Mouse (Mus musculus): ENCODE measurements around the gene Olfr1066. TPM values are rescaled to one million over a fixed set of nuclear protein-coding genes. Genes with fewer than 3 reads are reported as not detected.
"Not testable (repeated sequence)": the region's sequence is repeated elsewhere in the genome, so short reads cannot be mapped to it uniquely, and the experiment has no call there.

Gene Olfr1066
- not detected in 2 replicates for polyA plus RNA-seq (2012; rRNA removed)

GRCm38 (mm10) chr2:86456169-86456568 lies at the start of gene Olfr1066:
Gene Olfr1066 (minus strand): TSS chr2:86456269.
- Histone ChIP-seq H3K4me1 (ENCODE audit: control insufficient read depth, insufficient read depth, low read length) (no peaks in the 10 kb centered on the region), H3K4me3 (replicated peaks; ENCODE audit: insufficient read depth, low read depth, low read length) (no peak within 1 kb of the TSS), H3K27me3 (ENCODE audit: control insufficient read depth, insufficient read depth, low read length) (no peaks in the 10 kb centered on the region), H3K27ac (ENCODE audit: insufficient read depth, low read length) (no peak within 1 kb of the TSS)
- no peak for TF ChIP-seq CTCF (IDR thresholded peaks at IDR 0.05; ENCODE audit: borderline replicate concordance, insufficient read depth, low read depth, low read length)
- no peak for TF ChIP-seq POLR2A (IDR thresholded peaks at IDR 0.05; ENCODE audit: borderline replicate concordance, insufficient read depth, low read length)
- WGBS = 98% methylated on average over 1 of the region's 1 CpGs
- no peak for DNase-seq

- no peaks in the 10 kb centered on the region for H3K27me3 ChIP-seq (ENCODE audit: control insufficient read depth, insufficient read depth, low read length)
- H3K27ac ChIP-seq (ENCODE audit: insufficient read depth, low read length) = no peak within 1 kb of the TSS
- TF ChIP-seq CTCF (IDR thresholded peaks at IDR 0.05; ENCODE audit: borderline replicate concordance, insufficient read depth, low read depth, low read length) = no peak
- TF ChIP-seq POLR2A (IDR thresholded peaks at IDR 0.05; ENCODE audit: borderline replicate concordance, insufficient read depth, low read length) = no peak
- WGBS = 43% methylated on average over 1 of the region's 1 CpGs
- DNase-seq = no peak
- H3K4me3 ChIP-seq (replicated peaks; ENCODE audit: insufficient read depth, low read depth, low read length) = no peak within 1 kb of the TSS
- no peaks in the 10 kb centered on the region for H3K4me1 ChIP-seq (ENCODE audit: control insufficient read depth, insufficient read depth, low read length)
Observed at GRCm38 (mm10) chr2:86487286-86487685, 31.2 kb upstream of the Olfr1066 start, which contains the start of gene Olfr228. Gene Olfr228 (minus strand): TSS chr2:86487386.

- Histone ChIP-seq H3K4me3 (replicated peaks; ENCODE audit: insufficient read depth, low read depth, low read length) (no peak overlapping the region), H3K27ac (ENCODE audit: insufficient read depth, low read length) (no peak overlapping the region), H3K27me3 (ENCODE audit: control insufficient read depth, insufficient read depth, low read length) (no peaks in the 10 kb centered on the region), H3K4me1 (ENCODE audit: control insufficient read depth, insufficient read depth, low read length) (no peaks in the 10 kb centered on the region)
- TF ChIP-seq POLR2A (IDR thresholded peaks at IDR 0.05; ENCODE audit: borderline replicate concordance, insufficient read depth, low read length) (no peak), CTCF (IDR thresholded peaks at IDR 0.05; ENCODE audit: borderline replicate concordance, insufficient read depth, low read depth, low read length) (peak; percentile 53; the same call in 1 of the 2 replicates)
- WGBS = 28% methylated on average over 10 of the region's 10 CpGs
- DNase-seq = peak; percentile 8 to 38
Observed at GRCm38 (mm10) chr2:86464442-86465109, 8.5 kb upstream of the Olfr1066 start.

- 80% methylated on average over 1 of the region's 1 CpGs for WGBS
- Histone ChIP-seq H3K27me3 (ENCODE audit: control insufficient read depth, insufficient read depth, low read length) (no peaks in the 10 kb centered on the region), H3K4me1 (ENCODE audit: control insufficient read depth, insufficient read depth, low read length) (no peaks in the 10 kb centered on the region), H3K27ac (ENCODE audit: insufficient read depth, low read length) (no peak overlapping the region), H3K4me3 (replicated peaks; ENCODE audit: insufficient read depth, low read depth, low read length) (no peak overlapping the region)
- no peak for TF ChIP-seq CTCF (IDR thresholded peaks at IDR 0.05; ENCODE audit: borderline replicate concordance, insufficient read depth, low read depth, low read length)
- no peak for TF ChIP-seq POLR2A (IDR thresholded peaks at IDR 0.05; ENCODE audit: borderline replicate concordance, insufficient read depth, low read length)
- no peak for DNase-seq
Observed at GRCm38 (mm10) chr2:86460434-86460833, 4.4 kb upstream of the Olfr1066 start.

GRCm38 (mm10) chr2:86450491-86450890 lies 5.6 kb downstream of the Olfr1066 start, which contains the start of gene Olfr1065:
Gene Olfr1065 (minus strand): TSS chr2:86450591.
- H3K27me3 ChIP-seq (ENCODE audit: control insufficient read depth, insufficient read depth, low read length); H3K4me1 ChIP-seq (ENCODE audit: control insufficient read depth, insufficient read depth, low read length); DNase-seq; H3K27ac ChIP-seq (ENCODE audit: insufficient read depth, low read length); H3K4me3 ChIP-seq (replicated peaks; ENCODE audit: insufficient read depth, low read depth, low read length): not testable (repeated sequence)
- 86% methylated on average over 1 of the region's 1 CpGs for WGBS

- 45% methylated on average over 1 of the region's 1 CpGs for WGBS
- not testable (repeated sequence) for H3K4me3 ChIP-seq (replicated peaks; ENCODE audit: insufficient read depth, low read depth, low read length); H3K4me1 ChIP-seq (ENCODE audit: control insufficient read depth, insufficient read depth, low read length)
Observed at GRCm38 (mm10) chr2:86442101-86442500, 14.0 kb downstream of the Olfr1066 start.

GRCm38 (mm10) chr2:86428511-86428910 lies 27.6 kb downstream of the Olfr1066 start:
- H3K27me3 ChIP-seq (ENCODE audit: control insufficient read depth, insufficient read depth, low read length); H3K4me3 ChIP-seq (replicated peaks; ENCODE audit: insufficient read depth, low read depth, low read length); DNase-seq; H3K4me1 ChIP-seq (ENCODE audit: control insufficient read depth, insufficient read depth, low read length); H3K27ac ChIP-seq (ENCODE audit: insufficient read depth, low read length): not testable (repeated sequence)
- WGBS = 89% methylated on average over 8 of the region's 8 CpGs

More at GRCm38 (mm10) chr2:86442101-86442500, 14.0 kb downstream of the Olfr1066 start:
- not testable (repeated sequence) for DNase-seq; H3K27me3 ChIP-seq (ENCODE audit: control insufficient read depth, insufficient read depth, low read length); H3K27ac ChIP-seq (ENCODE audit: insufficient read depth, low read length)

- not testable (repeated sequence) for H3K27ac ChIP-seq (ENCODE audit: insufficient read depth, low read length); H3K4me1 ChIP-seq (ENCODE audit: control insufficient read depth, insufficient read depth, low read length); DNase-seq; H3K27me3 ChIP-seq (ENCODE audit: control insufficient read depth, insufficient read depth, low read length); H3K4me3 ChIP-seq (replicated peaks; ENCODE audit: insufficient read depth, low read depth, low read length)
Observed at GRCm38 (mm10) chr2:86426649-86427048, 29.4 kb downstream of the Olfr1066 start, which contains the start of gene Olfr1062. Gene Olfr1062 (minus strand): TSS chr2:86426749.

All from cerebellum, adult 2 months (tissue).